Mouse (Mus musculus) myocyte (in vitro differentiated cells): ENCODE data around the gene Zkscan7. TPM values are rescaled to one million over a fixed set of nuclear protein-coding genes. Genes with fewer than 3 reads are reported as not detected.
"Not testable (repeated sequence)": the region's sequence is repeated elsewhere in the genome, so short reads cannot be mapped to it uniquely, and the experiment has no call there.

ENCODE experiments used
- H3K27me3 ChIP-seq: one replicate; pipeline ENCODE4 v1.6.1; 2011; ENCODE audit not compliant: control insufficient read depth, insufficient read depth, insufficient read length
- H3K36me3 ChIP-seq: one replicate; pipeline ENCODE4 v1.6.1; 2011; ENCODE audit not compliant: control insufficient read depth, insufficient read depth
- H3K4me2 ChIP-seq: one replicate; pipeline ENCODE4 v1.6.1; 2011; ENCODE audit warnings: low read depth, control low read depth
- H3K4me3 ChIP-seq: one replicate; pipeline ENCODE4 v1.5.1; 2011; ENCODE audit warnings: mild to moderate bottlenecking, control low read depth, moderate library complexity
- H3K79me2 ChIP-seq: one replicate; pipeline ENCODE4 v1.6.1; 2011; ENCODE audit not compliant: control insufficient read depth, insufficient read depth
- H3ac ChIP-seq: one replicate; pipeline ENCODE4 v1.6.1; 2011; ENCODE audit not compliant: control insufficient read depth, insufficient read length
- CEBPB ChIP-seq: IDR thresholded peaks from 2 replicates; pipeline ENCODE4 v1.6.1; 2011; ENCODE audit warnings: mild to moderate bottlenecking, moderate library complexity; ENCODE audit not compliant: poor library complexity, insufficient read depth, severe bottlenecking
- E2F4 ChIP-seq: IDR thresholded peaks from one replicate; pipeline ENCODE4 v1.6.1; 2011; ENCODE audit warnings: mild to moderate bottlenecking, control low read depth, moderate library complexity; ENCODE audit not compliant: insufficient read depth
- MAX ChIP-seq: IDR thresholded peaks from one replicate; pipeline ENCODE4 v1.6.1; 2011; ENCODE audit warnings: low read depth, mild to moderate bottlenecking, control low read depth
- MYOD1 ChIP-seq, 3 experiments: IDR thresholded peaks; one replicate each; pipeline ENCODE4 v1.6.1; 2011; ENCODE audit warnings: control low read depth in 2 of 3, low read depth in 2 of 3, mild to moderate bottlenecking in 2 of 3, moderate library complexity in 1 of 3; ENCODE audit not compliant: insufficient read length in 2 of 3, control insufficient read depth in 1 of 3
- MYOG ChIP-seq, 3 experiments: IDR thresholded peaks; one replicate each; pipeline ENCODE4 v1.6.1; 2011; ENCODE audit warnings: control low read depth in 2 of 3, low read depth in 2 of 3, mild to moderate bottlenecking in 2 of 3; ENCODE audit not compliant: insufficient read length in 2 of 3, control insufficient read depth in 1 of 3, insufficient read depth in 1 of 3
- POLR2A ChIP-seq: IDR thresholded peaks from one replicate; pipeline ENCODE4 v1.6.1; 2011; ENCODE audit warnings: low read depth, mild to moderate bottlenecking, control low read depth, moderate library complexity; ENCODE audit not compliant: insufficient read length
- POLR2AphosphoS2 ChIP-seq: IDR thresholded peaks from one replicate; pipeline ENCODE4 v1.6.1; 2011; ENCODE audit warnings: low read depth, control low read depth; ENCODE audit not compliant: insufficient read length
- REST ChIP-seq: IDR thresholded peaks from one replicate; pipeline ENCODE4 v1.6.1; 2011; ENCODE audit warnings: mild to moderate bottlenecking, control low read depth, moderate library complexity; ENCODE audit not compliant: insufficient read depth, insufficient read length
- SRF ChIP-seq: IDR thresholded peaks from one replicate; pipeline ENCODE4 v1.6.1; 2011; ENCODE audit warnings: low read depth; ENCODE audit not compliant: control insufficient read depth, insufficient read length
- TCF12 ChIP-seq: IDR thresholded peaks from one replicate; pipeline ENCODE4 v1.6.1; 2011; ENCODE audit warnings: mild to moderate bottlenecking, control low read depth; ENCODE audit not compliant: poor library complexity, insufficient read depth, severe bottlenecking
- TCF3 ChIP-seq: IDR thresholded peaks from one replicate; pipeline ENCODE4 v1.6.1; 2011; ENCODE audit warnings: low read depth, control low read depth; ENCODE audit not compliant: insufficient read length
- USF1 ChIP-seq: IDR thresholded peaks from one replicate; pipeline ENCODE4 v1.6.1; 2011; ENCODE audit warnings: low read depth, mild to moderate bottlenecking, control low read depth, moderate library complexity
- polyA plus RNA-seq: library from polyadenylated mRNA; unstranded; fragments of >200 nt; fragmentation: generic; extraction: Trizol; gene quantifications from one replicate; pipeline ENCODE4 v1.2.1, GENCODE M21; 2012; ENCODE audit warnings: missing spikeins

The Zkscan7 gene
- polyA plus RNA-seq, 1 experiment = 0.95 TPM

- Histone ChIP-seq H3K4me3 (no peak within 1 kb of the TSS), H3K27me3 (no peaks in the 10 kb centered on the region), H3K36me3 (no peaks in the 10 kb centered on the region), H3K79me2 (no peaks in the 10 kb centered on the region), H3ac (no peak within 1 kb of the TSS), H3K4me2 (no peak within 1 kb of the TSS)
- TF ChIP-seq REST (no peak), TCF12 (no peak)
These were observed 41.7 kb upstream of the Zkscan7 start, which contains the start of gene Gm35549 for GRCm38 (mm10) chr9:122843760-122844159. Gene Gm35549, minus strand, starts transcription at chr9:122844035.

GRCm38 (mm10) chr9:122845621-122846020 lies 39.9 kb upstream of the Zkscan7 start:
- TF ChIP-seq POLR2AphosphoS2 (no peak), CEBPB (no peak), REST (no peak), MAX (no peak)
- Histone ChIP-seq H3K79me2 (no peaks in the 10 kb centered on the region), H3K4me3 (no peak overlapping the region), H3K27me3 (no peaks in the 10 kb centered on the region), H3ac (no peak overlapping the region), H3K36me3 (peaks cover 14% of the 10 kb centered on the region), H3K4me2 (no peak overlapping the region)

DNA sequence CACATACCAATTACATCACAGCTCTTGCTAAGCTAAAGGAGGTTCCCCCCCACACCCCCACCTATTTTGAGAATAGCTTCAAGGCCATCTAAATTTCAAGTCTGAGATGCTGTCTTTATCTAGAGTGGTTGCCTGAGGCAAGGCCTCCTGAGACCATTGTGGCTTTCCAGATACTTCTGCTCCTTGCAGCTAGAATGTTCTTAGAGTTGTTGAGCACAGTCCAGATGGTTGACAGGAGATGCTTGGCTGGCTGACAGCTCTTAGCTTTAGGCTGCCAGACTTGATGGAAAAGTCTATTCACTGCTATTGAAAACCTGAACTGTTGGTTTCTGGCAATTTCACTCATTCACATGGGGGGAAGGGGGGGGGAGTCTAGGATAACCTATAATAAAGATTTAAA lies 39.3 kb upstream of the Zkscan7 start:
- H3ac ChIP-seq = no peak overlapping the region
- H3K36me3 ChIP-seq = peaks cover 18% of the 10 kb centered on the region
- H3K4me2 ChIP-seq = no peak overlapping the region
- TF ChIP-seq REST = no peak
- TF ChIP-seq E2F4 = no peak
- TF ChIP-seq SRF = no peak
- no peak for TF ChIP-seq CEBPB
- TF ChIP-seq USF1 = no peak
- no peak for TF ChIP-seq MYOD1 (IDR thresholded peaks at IDR 0.05; ENCODE audit: control insufficient read depth in 1 of 3, insufficient read length in 2 of 3, low read depth in 2 of 3)
- TF ChIP-seq MAX = no peak
- TF ChIP-seq TCF12 = no peak
- TF ChIP-seq POLR2A = no peak
- TF ChIP-seq TCF3 = no peak
- TF ChIP-seq POLR2AphosphoS2 = no peak
- H3K27me3 ChIP-seq = no peaks in the 10 kb centered on the region
- H3K79me2 ChIP-seq = no peaks in the 10 kb centered on the region
- no peak overlapping the region for H3K4me3 ChIP-seq

- H3K79me2 ChIP-seq, H3ac ChIP-seq, H3K4me2 ChIP-seq, H3K27me3 ChIP-seq, H3K4me3 ChIP-seq: not testable (repeated sequence)
- H3K36me3 ChIP-seq = peaks cover 33% of the 10 kb centered on the region
These were observed 37.6 kb upstream of the Zkscan7 start for GRCm38 (mm10) chr9:122847811-122848311.

DNA sequence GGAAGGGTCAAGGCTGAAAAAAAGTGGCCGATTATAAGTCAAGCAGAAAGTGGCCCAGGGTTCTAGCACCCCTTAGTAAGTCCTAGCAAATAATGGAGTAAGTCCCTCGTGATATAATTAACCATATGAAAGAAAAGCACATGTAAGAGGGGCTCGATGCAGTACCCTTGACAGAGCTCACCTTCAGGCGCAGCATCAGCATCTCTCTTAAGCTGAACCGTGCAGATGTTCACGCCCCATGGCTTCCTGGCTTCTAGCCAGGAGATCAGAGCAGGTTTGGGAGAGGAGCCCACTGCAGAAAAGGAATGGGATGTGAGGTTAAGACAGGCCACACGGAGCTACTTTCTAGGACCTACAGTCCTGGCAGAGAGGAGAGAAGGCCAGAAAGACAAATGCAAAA lies 31.0 kb upstream of the Zkscan7 start:
- H3K27me3 ChIP-seq = no peaks in the 10 kb centered on the region
- no peaks in the 10 kb centered on the region for H3K79me2 ChIP-seq
- no peak overlapping the region for H3K4me3 ChIP-seq
- peaks cover 87% of the 10 kb centered on the region for H3K36me3 ChIP-seq
- H3K4me2 ChIP-seq = no peak overlapping the region
- no peak overlapping the region for H3ac ChIP-seq
- no peak for TF ChIP-seq MAX
- no peak for TF ChIP-seq POLR2AphosphoS2
- no peak for TF ChIP-seq MYOD1 (IDR thresholded peaks at IDR 0.05; ENCODE audit: control insufficient read depth in 1 of 3, insufficient read length in 2 of 3, low read depth in 2 of 3)
- TF ChIP-seq USF1 = no peak
- TF ChIP-seq REST = no peak
- no peak for TF ChIP-seq TCF12
- no peak for TF ChIP-seq TCF3
- no peak for TF ChIP-seq MYOG (IDR thresholded peaks at IDR 0.05; ENCODE audit: control insufficient read depth in 1 of 3, insufficient read depth in 1 of 3, insufficient read length in 2 of 3, low read depth in 2 of 3)
- TF ChIP-seq SRF = no peak
- no peak for TF ChIP-seq CEBPB
- no peak for TF ChIP-seq POLR2A
- TF ChIP-seq E2F4 = no peak

GRCm38 (mm10) chr9:122855141-122855540 lies 30.3 kb upstream of the Zkscan7 start:
- not testable (repeated sequence) for H3K4me2 ChIP-seq, H3K79me2 ChIP-seq, H3ac ChIP-seq, H3K4me3 ChIP-seq, H3K27me3 ChIP-seq
- H3K36me3 ChIP-seq = peaks cover 89% of the 10 kb centered on the region
